Mouse (Mus musculus) liver, embryonic 16.5 days (tissue): ENCODE data around the gene Palld. TPM values are rescaled to one million over a fixed set of nuclear protein-coding genes. Genes with fewer than 3 reads are reported as not detected.
A peak's percentile ranks its signal among the peaks of the same experiment; 100 is the strongest.

ENCODE experiments used
- ATAC-seq: fragments of 200-750 bp; cut with Nextera tagmentation; 2 replicates; pipeline ENCODE4 v1.8.0; 2017; ENCODE audit warnings: low read depth, mild to moderate bottlenecking, moderate number of reproducible peaks, moderate library complexity
- H3K27ac ChIP-seq: fragments of 300-500 bp; sonication (generic); 2 replicates; pipeline ENCODE4 v1.5.1; 2014; ENCODE audit warnings: mild to moderate bottlenecking, low read length
- H3K27me3 ChIP-seq: fragments of 300-500 bp; sonication (generic); 2 replicates; pipeline ENCODE4 v1.6.1; 2014; ENCODE audit warnings: low read depth, low read length, mixed read lengths; ENCODE audit not compliant: control insufficient read depth, insufficient read depth
- H3K36me3 ChIP-seq: fragments of 300-500 bp; sonication (generic); 2 replicates; pipeline ENCODE4 v1.6.1; 2014; ENCODE audit warnings: mild to moderate bottlenecking; ENCODE audit not compliant: control insufficient read depth, insufficient read depth
- H3K4me1 ChIP-seq: fragments of 300-500 bp; sonication (generic); 2 replicates; pipeline ENCODE4 v1.6.1; 2014; ENCODE audit warnings: low read depth, low read length, mixed read lengths; ENCODE audit not compliant: control insufficient read depth
- H3K4me2 ChIP-seq: fragments of 300-500 bp; sonication (generic); 2 replicates; pipeline ENCODE4 v1.6.1; 2014; ENCODE audit warnings: low read depth, low read length, mixed read lengths
- H3K4me3 ChIP-seq: fragments of 300-500 bp; sonication (generic); 2 replicates; pipeline ENCODE4 v1.5.1; 2014; ENCODE audit warnings: low read depth, mild to moderate bottlenecking, low read length
- H3K9ac ChIP-seq: fragments of 300-500 bp; sonication (generic); 2 replicates; pipeline ENCODE4 v1.6.1; 2014; ENCODE audit warnings: low read depth, low read length
- H3K9me3 ChIP-seq: fragments of 300-500 bp; sonication (generic); replicated peaks from 2 replicates; pipeline ENCODE4 v1.6.1; 2016; ENCODE audit warnings: low read length; ENCODE audit not compliant: control insufficient read depth
- WGBS: fragments of 180-500 bp; shearing (Covaris S2); extraction: QIAGEN DNeasy Blood & Tissue Kit; methylation state at CpG from one replicate; pipeline ENCODE4 v1.1.7; 2014; ENCODE audit not compliant: insufficient replicate concordance; 5-methylcytosine and 5-hydroxymethylcytosine counted together
- polyA plus RNA-seq: library from polyadenylated mRNA; unstranded; fragments of >200 nt; fragmentation: Nextera tagmentation; extraction: Ambion mirVana; gene quantifications from 2 replicates; pipeline ENCODE4 v1.2.1, GENCODE M21; 2015

Gene Palld
- polyA plus RNA-seq, 1 experiment from 2014 or later: 7.3 TPM

DNA sequence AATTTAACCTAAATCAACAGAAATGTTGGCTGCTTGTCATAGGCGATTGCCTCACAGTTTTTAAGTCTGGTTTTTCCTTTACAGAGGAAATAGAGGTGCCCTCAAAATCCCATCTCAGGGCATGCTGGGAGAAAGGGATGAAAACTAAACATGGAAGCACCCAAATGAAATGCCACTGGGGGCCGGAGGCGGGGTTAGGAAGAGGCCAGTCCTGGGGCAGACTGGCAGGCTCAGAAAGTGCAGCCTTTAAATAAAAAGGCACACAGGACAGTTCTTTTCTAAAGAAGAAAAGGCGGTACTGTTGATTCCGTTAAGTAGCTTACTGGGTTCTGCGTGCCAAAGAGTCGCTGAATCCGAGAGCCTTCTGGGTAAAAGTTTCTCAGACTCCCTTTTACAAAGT lies 311.0 kb downstream of the Palld start:
- Histone ChIP-seq H3K36me3 (no peaks in the 10 kb centered on the region), H3K4me2 (peak overlapping the region; percentile 60; the same call in 1 of the 2 replicates), H3K4me1 (peaks cover 3% of the 10 kb centered on the region), H3K4me3 (no peak overlapping the region; the same call in 1 of the 2 replicates), H3K27ac (no peak overlapping the region), H3K9ac (no peak overlapping the region), H3K27me3 (no peaks in the 10 kb centered on the region), H3K9me3 (no peaks in the 10 kb centered on the region)
- no peak for ATAC-seq
- WGBS: 20% methylated on average over 8 of the region's 8 CpGs

DNA sequence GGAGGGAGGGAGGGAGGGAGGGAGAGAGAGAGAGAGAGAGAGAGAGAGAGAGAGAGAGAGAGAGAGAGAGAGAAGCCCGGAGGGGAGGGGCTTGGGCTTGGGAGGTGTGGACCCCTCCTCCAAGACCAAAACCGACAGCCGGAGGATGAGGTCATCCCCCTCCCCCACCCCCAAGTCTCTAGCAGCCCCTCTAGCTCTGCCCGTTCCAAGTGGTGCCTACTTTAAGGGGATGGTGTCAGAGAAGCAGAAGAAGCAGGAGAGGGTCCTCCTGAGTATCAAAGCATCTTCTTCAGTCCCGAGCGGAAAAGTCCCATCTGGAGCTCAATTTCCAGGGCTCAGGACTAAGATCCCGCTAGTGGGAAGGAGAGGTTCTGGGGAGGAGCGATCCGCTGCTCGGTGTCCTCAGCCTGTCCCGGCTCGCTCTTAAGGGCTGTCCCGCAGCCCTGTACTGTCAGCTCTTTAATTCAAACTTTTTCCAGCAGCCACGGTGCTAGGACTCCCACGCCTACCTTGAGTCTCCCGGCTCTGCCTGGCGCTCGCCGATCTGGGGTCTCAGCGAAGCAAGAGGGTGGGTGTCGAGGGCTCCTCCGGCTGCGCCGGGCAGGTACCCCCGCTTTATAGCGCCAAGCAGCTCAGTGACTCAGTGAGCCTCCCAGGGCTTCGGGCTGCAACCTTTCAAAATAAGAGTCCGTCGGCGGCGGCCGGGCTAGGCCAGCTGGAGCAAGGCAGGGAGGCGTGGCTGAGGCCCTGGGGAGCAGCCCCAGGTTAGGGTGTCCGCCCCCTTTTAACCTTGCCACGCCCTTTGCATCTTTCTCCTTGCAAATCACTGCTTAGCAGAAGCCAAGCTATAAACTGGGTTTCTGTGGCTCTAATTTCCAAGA lies 311.7 kb downstream of the Palld start:
- no peaks in the 10 kb centered on the region for H3K9me3 ChIP-seq
- H3K27me3 ChIP-seq: no peaks in the 10 kb centered on the region
- no peaks in the 10 kb centered on the region for H3K36me3 ChIP-seq
- H3K4me3 ChIP-seq: peak overlapping the region; percentile 65
- peak; percentile 87 for ATAC-seq
- peak overlapping the region; percentile 64 for H3K9ac ChIP-seq
- peak overlapping the region; percentile 60 for H3K4me2 ChIP-seq
- peaks cover 3% of the 10 kb centered on the region for H3K4me1 ChIP-seq
- H3K27ac ChIP-seq: peak overlapping the region; percentile 74
- WGBS: under 1% methylated on average over 35 of the region's 35 CpGs

DNA sequence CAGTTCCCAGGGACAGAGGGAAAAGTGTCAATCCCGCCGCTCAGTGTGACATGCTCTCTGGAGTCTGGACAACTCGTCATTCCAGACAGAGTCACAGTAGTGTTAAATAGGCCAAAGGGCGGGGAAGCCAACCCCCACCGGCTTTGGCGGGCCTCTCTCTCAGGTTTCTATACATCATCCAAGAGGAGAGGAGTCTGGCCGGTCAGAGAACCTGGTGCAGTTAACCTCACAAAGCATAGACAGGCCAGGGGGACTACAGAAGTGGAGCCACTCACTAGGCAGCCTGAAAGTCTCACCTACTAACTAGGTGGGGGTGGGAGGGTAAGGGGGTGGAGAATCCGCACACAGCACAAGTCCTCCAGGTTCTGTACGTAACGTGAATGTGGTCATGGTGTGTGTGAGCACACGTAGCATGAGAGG lies 312.5 kb downstream of the Palld start:
- H3K9ac ChIP-seq: no peak overlapping the region

DNA sequence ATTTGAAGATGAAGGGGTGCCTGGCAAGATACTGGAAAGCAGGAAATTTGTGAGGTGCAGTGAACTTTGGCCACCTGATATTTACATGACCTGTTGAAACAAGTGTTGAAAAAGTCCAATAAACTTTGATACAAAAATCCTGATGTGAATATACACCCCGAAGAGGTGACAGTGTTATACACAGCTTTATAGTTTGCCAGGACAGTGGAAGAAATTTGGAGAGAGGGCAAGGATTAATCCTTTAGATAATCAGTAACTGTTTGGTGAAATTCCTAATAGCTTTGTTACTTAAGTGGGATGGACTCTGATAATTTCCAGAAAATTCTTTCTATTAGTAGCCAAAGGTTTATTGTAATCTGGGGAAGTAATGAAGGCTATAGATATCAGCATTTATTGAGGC lies 314.2 kb downstream of the Palld start:
- Histone ChIP-seq H3K4me2 (0 out of 2 replicates have a peak overlapping the region, but pooled peaks have one; percentile 6), H3K27ac (no peak overlapping the region), H3K9ac (no peak overlapping the region), H3K36me3 (no peaks in the 10 kb centered on the region), H3K4me3 (no peak overlapping the region), H3K9me3 (no peaks in the 10 kb centered on the region), H3K27me3 (no peaks in the 10 kb centered on the region), H3K4me1 (peaks cover 9% of the 10 kb centered on the region)
- WGBS: 56% methylated on average over 1 of the region's 1 CpGs
- no peak for ATAC-seq

More for the DNA sequence above, 312.5 kb downstream of the Palld start:
- Histone ChIP-seq H3K4me2 (peak overlapping the region; percentile 39), H3K4me3 (peak overlapping the region; percentile 42), H3K4me1 (peaks cover 7% of the 10 kb centered on the region), H3K9me3 (no peaks in the 10 kb centered on the region), H3K27ac (peak overlapping the region; percentile 28), H3K27me3 (no peaks in the 10 kb centered on the region), H3K36me3 (no peaks in the 10 kb centered on the region)
- peak; percentile 69 for ATAC-seq
- 27% methylated on average over 11 of the region's 11 CpGs for WGBS

DNA sequence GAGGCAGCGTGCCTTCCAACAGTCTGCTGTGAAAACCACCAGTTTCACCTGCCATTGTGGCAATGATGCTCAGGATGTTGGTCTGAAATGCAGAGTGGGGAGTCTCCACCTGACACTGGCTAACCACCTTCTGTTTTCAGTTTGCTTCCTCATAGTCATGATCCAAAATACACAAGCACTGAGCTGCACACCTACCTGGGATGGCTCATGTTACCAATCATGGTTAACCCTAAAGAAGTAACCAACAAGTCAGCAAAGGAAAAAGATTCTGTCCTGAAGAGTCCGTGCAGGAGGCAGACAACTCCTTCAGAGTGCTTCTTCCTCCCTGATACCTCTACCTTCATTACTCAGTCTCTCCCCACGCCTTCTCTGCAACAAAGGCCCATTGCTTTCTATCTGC lies 314.8 kb downstream of the Palld start:
- H3K27ac ChIP-seq: no peak overlapping the region

DNA sequence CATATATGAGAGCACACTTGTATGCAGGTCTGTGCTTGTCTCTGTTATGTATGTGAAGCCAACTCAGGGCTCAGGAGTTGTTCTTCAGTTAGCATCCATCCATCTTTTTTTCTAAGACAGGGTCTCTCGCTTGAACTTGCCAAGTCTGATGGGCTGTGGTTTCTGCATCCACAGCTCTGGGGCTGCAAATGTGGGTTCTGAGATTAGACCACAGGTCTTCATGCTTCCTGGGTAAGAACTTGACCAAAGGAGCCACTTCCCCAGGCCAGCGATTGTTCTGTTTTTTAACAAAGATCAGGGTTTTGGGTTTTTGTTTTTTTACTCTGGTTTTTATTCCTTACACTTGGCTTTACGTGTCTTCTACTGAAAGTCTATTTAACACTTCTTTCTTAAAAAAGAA lies 316.0 kb downstream of the Palld start:
- Histone ChIP-seq H3K27ac (no peak overlapping the region), H3K36me3 (no peaks in the 10 kb centered on the region), H3K4me3 (no peak overlapping the region), H3K4me2 (no peak overlapping the region), H3K27me3 (no peaks in the 10 kb centered on the region), H3K4me1 (peaks cover 9% of the 10 kb centered on the region), H3K9me3 (no peaks in the 10 kb centered on the region), H3K9ac (no peak overlapping the region)
- whole genome bisulfite sequencing: 26% methylated on average over 3 of the region's 3 CpGs
- ATAC-seq: no peak

More for the DNA sequence above, 314.8 kb downstream of the Palld start:
- ATAC-seq: no peak
- no peak overlapping the region for H3K4me2 ChIP-seq
- no peak overlapping the region for H3K4me3 ChIP-seq
- H3K9me3 ChIP-seq: no peaks in the 10 kb centered on the region
- peaks cover 9% of the 10 kb centered on the region for H3K4me1 ChIP-seq
- no peak overlapping the region for H3K9ac ChIP-seq
- H3K27me3 ChIP-seq: no peaks in the 10 kb centered on the region
- H3K36me3 ChIP-seq: no peaks in the 10 kb centered on the region
- 55% methylated on average over 3 of the region's 3 CpGs for WGBS

DNA sequence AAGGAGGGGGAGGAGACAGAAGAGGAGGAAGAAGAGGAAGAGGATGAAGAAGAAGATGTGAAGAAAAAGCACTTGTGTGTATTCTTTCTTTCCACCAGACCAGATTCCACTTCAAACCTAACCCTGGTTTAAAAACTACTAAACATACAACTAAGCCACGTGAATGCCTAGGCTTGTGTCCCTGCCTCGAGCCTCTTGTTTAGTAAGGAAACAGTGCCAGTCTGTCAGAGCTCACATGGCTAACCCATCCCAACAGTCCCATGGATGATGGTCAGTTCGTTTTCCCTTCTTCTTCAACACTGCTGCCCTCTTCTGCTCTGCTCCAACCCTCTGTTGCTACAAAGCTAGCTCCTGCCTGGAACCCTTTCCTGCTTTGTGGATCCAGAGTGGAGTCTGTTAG lies 316.7 kb downstream of the Palld start:
- Histone ChIP-seq H3K4me1 (peaks cover 9% of the 10 kb centered on the region), H3K4me3 (no peak overlapping the region), H3K9ac (no peak overlapping the region), H3K27me3 (no peaks in the 10 kb centered on the region), H3K9me3 (no peaks in the 10 kb centered on the region), H3K27ac (no peak overlapping the region), H3K4me2 (no peak overlapping the region), H3K36me3 (no peaks in the 10 kb centered on the region)
- WGBS: 52% methylated on average over 3 of the region's 3 CpGs
- ATAC-seq: no peak

DNA sequence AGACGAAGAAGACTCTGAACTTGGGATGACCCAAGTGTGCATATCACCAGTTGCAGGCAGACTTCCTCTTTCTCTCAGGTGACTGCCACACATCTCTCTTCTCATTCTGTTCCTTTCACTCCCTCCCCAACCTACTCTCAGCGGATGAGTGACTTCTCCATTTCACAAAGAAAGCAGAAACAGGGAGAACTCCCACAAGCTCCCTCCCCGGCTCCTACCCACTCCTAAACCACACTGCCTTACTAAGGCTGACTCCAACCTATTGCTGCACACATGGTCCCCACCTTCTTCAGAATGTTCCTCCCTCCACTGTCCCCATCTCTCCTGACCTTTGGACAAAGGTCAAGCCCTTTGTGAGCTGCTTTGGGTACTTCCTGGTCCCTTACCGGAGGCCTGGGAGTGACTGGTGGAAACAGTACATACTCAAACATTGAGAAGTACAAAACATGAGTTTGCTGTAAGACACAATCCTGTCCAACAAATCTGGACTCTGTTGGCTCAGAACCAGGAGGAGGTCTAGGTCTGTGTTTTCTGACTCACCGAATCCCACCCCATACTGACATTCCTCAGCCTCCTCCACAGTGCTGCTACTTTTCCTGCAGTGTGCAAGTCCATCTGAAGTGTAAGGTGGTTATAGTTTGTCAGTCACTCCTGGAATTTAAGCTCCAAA lies 317.6 kb downstream of the Palld start:
- no peak overlapping the region for H3K9ac ChIP-seq
- no peak overlapping the region for H3K4me3 ChIP-seq
- H3K4me2 ChIP-seq: no peak overlapping the region
- no peaks in the 10 kb centered on the region for H3K9me3 ChIP-seq
- H3K27me3 ChIP-seq: no peaks in the 10 kb centered on the region
- ATAC-seq: peak; percentile 57; the same call in 1 of the 2 replicates
- H3K27ac ChIP-seq: peak overlapping the region; percentile 30
- H3K36me3 ChIP-seq: no peaks in the 10 kb centered on the region
- H3K4me1 ChIP-seq: peaks cover 9% of the 10 kb centered on the region
- WGBS: 38% methylated on average over 5 of the region's 5 CpGs

DNA sequence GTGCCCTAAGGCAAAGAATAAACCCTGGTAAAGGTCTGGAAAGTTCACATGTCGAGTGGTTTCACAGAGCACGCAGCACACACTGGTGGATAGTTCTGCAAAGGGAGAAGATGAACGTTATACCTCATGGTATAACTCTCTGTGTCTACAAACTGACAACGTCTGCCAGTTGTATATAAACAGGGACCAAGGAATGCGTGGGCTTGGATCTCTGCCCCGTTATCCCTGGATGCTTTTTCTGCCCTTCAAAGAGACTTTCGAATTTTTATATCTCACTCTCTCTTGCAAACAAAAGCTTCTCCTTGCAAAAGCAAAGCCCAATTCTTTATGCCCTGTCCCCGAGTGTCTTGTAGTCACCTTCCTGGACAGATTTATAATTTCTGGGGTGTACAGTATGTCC lies 319.9 kb downstream of the Palld start:
- no peak for ATAC-seq
- Histone ChIP-seq H3K4me2 (no peak overlapping the region), H3K4me1 (peaks cover 7% of the 10 kb centered on the region), H3K4me3 (no peak overlapping the region), H3K9ac (no peak overlapping the region), H3K9me3 (no peaks in the 10 kb centered on the region), H3K27ac (no peak overlapping the region), H3K36me3 (no peaks in the 10 kb centered on the region), H3K27me3 (no peaks in the 10 kb centered on the region)
- WGBS: 58% methylated on average over 8 of the region's 8 CpGs
